ENCODE assay signal across 8 mouse cellular contexts in the genomic region with DNA sequence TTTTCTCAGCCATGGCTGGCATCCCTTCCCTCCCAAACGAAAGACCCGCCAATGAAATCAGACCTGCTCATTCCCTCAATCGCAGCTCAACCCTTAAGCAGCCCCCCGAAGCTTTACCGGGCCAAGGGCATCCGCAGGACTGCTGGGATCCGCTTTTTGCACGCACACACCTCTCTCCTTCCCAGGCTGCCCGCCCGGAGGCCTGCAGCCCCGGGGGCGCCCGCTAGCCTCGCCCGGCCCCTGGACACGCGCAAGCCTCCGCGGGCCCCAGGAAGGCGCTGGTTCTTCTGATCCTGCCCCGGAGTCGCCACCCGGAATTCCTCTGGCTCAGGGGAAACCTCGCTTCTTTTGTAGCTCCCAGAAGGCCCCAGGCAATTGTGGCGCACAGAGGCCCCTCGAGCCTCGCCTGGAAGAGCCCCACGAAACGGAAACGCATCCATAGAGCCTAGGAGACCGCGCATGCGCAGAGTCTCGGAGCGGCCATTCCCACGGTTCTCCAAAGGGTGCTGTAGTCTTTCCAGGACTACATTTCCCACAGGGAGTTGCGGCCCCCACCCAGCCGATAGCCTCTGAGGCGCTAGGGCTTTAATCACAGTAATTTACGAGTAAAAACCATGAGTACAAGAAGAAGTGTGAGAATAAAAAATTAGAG. TPM values are rescaled to one million over a fixed set of nuclear protein-coding genes. Genes with fewer than 3 reads are reported as not detected.
DNase-seq lines count a peak whose midpoint lies in the region; ATAC-seq and TF ChIP-seq lines count a peak whose summit lies in the region.

A gene (minus strand): TSS at position 416 of the 652 bp plus-strand sequence.

- H3K36me3 ChIP-seq in heart, embryonic 11.5 days (ENCODE audit: control insufficient read depth, insufficient read depth, low read length) = peaks cover 33% of the 10 kb centered on the region
- peaks cover 39% of the 10 kb centered on the region for H3K36me3 ChIP-seq in kidney, embryonic 15.5 days
- peaks cover 40% of the 10 kb centered on the region for H3K36me3 ChIP-seq in limb, embryonic 12.5 days
- peaks cover 12% of the 10 kb centered on the region; the same call in 1 of the 2 replicates for H3K36me3 ChIP-seq in midbrain, embryonic 16.5 days (ENCODE audit: control insufficient read depth, insufficient read depth, low read length)
- H3K36me3 ChIP-seq in stomach, embryonic 16.5 days (ENCODE audit: control insufficient read depth, insufficient read depth, low read length) = peaks cover 5% of the 10 kb centered on the region; the same call in 1 of the 2 replicates

- H3K4me1 ChIP-seq in embryonic fibroblast, embryonic 13.5 days (ENCODE audit: control insufficient read depth, insufficient read depth, low read length) = no peaks in the 10 kb centered on the region
- peaks cover 12% of the 10 kb centered on the region for H3K4me1 ChIP-seq in heart, embryonic 11.5 days (ENCODE audit: control insufficient read depth, insufficient read depth, low read length)
- peaks cover 10% of the 10 kb centered on the region for H3K4me1 ChIP-seq in kidney, embryonic 15.5 days
- peaks cover 7% of the 10 kb centered on the region for H3K4me1 ChIP-seq in limb, embryonic 12.5 days (replicated peaks)
- peaks cover 14% of the 10 kb centered on the region for H3K4me1 ChIP-seq in midbrain, embryonic 16.5 days (ENCODE audit: control insufficient read depth, insufficient read depth, low read length)
- 0 out of 2 replicates have a peak, but pooled peaks cover 5% of the 10 kb centered on the region for H3K4me1 ChIP-seq in stomach, embryonic 16.5 days (ENCODE audit: control insufficient read depth, insufficient read depth, low read length)

- no peak for TF ChIP-seq CTCF in embryonic fibroblast, embryonic 13.5 days (IDR thresholded peaks at IDR 0.05; ENCODE audit: borderline replicate concordance, insufficient read depth, low read length)

- DNase-seq in spleen, adult 18-20 months = peak; percentile 27 to 40
- no peak for DNase-seq in spleen, adult 12 weeks (ENCODE audit: low spot score)

- H3K4me3 ChIP-seq in embryonic fibroblast, embryonic 13.5 days (ENCODE audit: insufficient read depth, low read length) = peak within 1 kb of the TSS; percentile 92
- peak within 1 kb of the TSS; percentile 76 for H3K4me3 ChIP-seq in heart, embryonic 11.5 days (ENCODE audit: low read depth, low read length)
- peak within 1 kb of the TSS; percentile 62 for H3K4me3 ChIP-seq in kidney, embryonic 15.5 days (replicated peaks)
- peak within 1 kb of the TSS; percentile 82 for H3K4me3 ChIP-seq in limb, embryonic 12.5 days (replicated peaks)
- peak within 1 kb of the TSS; percentile 88 for H3K4me3 ChIP-seq in midbrain, embryonic 16.5 days (ENCODE audit: low read depth, low read length)
- H3K4me3 ChIP-seq in stomach, embryonic 16.5 days (replicated peaks; ENCODE audit: low read length) = peak within 1 kb of the TSS; percentile 88

- H3K9ac ChIP-seq in heart, embryonic 11.5 days (ENCODE audit: low read depth, low read length) = peak within 1 kb of the TSS; percentile 94
- peak within 1 kb of the TSS; percentile 78 for H3K9ac ChIP-seq in kidney, embryonic 15.5 days
- H3K9ac ChIP-seq in limb, embryonic 12.5 days (replicated peaks) = peak within 1 kb of the TSS; percentile 89
- H3K9ac ChIP-seq in midbrain, embryonic 16.5 days (ENCODE audit: low read depth, low read length) = peak within 1 kb of the TSS; percentile 99
- peak within 1 kb of the TSS; percentile 91 for H3K9ac ChIP-seq in stomach, embryonic 16.5 days (ENCODE audit: low read length)

- H3K4me2 ChIP-seq in heart, embryonic 11.5 days = peak within 1 kb of the TSS; percentile 78
- H3K4me2 ChIP-seq in kidney, embryonic 15.5 days = peak within 1 kb of the TSS; percentile 64
- H3K4me2 ChIP-seq in limb, embryonic 12.5 days = peak within 1 kb of the TSS; percentile 77
- H3K4me2 ChIP-seq in midbrain, embryonic 16.5 days (ENCODE audit: low read length) = peak within 1 kb of the TSS; percentile 77
- peak within 1 kb of the TSS; percentile 90 for H3K4me2 ChIP-seq in stomach, embryonic 16.5 days (ENCODE audit: low read depth, low read length)

- WGBS in heart, embryonic 11.5 days (ENCODE audit: insufficient replicate concordance) = under 1% methylated on average over 40 of the region's 40 CpGs
- under 1% methylated on average over 40 of the region's 40 CpGs for WGBS in kidney, embryonic 15.5 days
- under 1% methylated on average over 40 of the region's 40 CpGs for WGBS in limb, embryonic 12.5 days
- WGBS in midbrain, embryonic 16.5 days = under 1% methylated on average over 40 of the region's 40 CpGs
- WGBS in stomach, embryonic 16.5 days = under 1% methylated on average over 40 of the region's 40 CpGs

- peak; percentile 87 for ATAC-seq in heart, embryonic 11.5 days (replicated peaks; ENCODE audit: insufficient number of reproducible peaks, low FRiP score, low TSS enrichment)
- ATAC-seq in kidney, embryonic 15.5 days (replicated peaks; ENCODE audit: low FRiP score) = peak; percentile 96
- ATAC-seq in limb, embryonic 12.5 days (ENCODE audit: insufficient number of reproducible peaks, insufficient read depth, low FRiP score, low TSS enrichment, low read depth) = peak; percentile 89
- peak; percentile 92 for ATAC-seq in midbrain, embryonic 16.5 days
- peak; percentile 94 for ATAC-seq in stomach, embryonic 16.5 days (ENCODE audit: insufficient read depth, low FRiP score)

- H3K9me3 ChIP-seq in heart, embryonic 11.5 days (replicated peaks; ENCODE audit: control insufficient read depth, low read length) = no peaks in the 10 kb centered on the region
- H3K9me3 ChIP-seq in kidney, embryonic 15.5 days (replicated peaks) = no peaks in the 10 kb centered on the region
- no peaks in the 10 kb centered on the region for H3K9me3 ChIP-seq in limb, embryonic 12.5 days
- no peaks in the 10 kb centered on the region for H3K9me3 ChIP-seq in midbrain, embryonic 16.5 days (replicated peaks; ENCODE audit: control insufficient read depth, low read length, poor library complexity, severe bottlenecking)
- no peaks in the 10 kb centered on the region for H3K9me3 ChIP-seq in stomach, embryonic 16.5 days (replicated peaks; ENCODE audit: control insufficient read depth, low read length)

- H3K27ac ChIP-seq in embryonic fibroblast, embryonic 13.5 days (ENCODE audit: insufficient read depth, low read length) = peak within 1 kb of the TSS; percentile 37; the same call in 1 of the 2 replicates
- H3K27ac ChIP-seq in heart, embryonic 11.5 days (ENCODE audit: low read depth, low read length) = peak within 1 kb of the TSS; percentile 89
- peak within 1 kb of the TSS; percentile 85 for H3K27ac ChIP-seq in kidney, embryonic 15.5 days
- H3K27ac ChIP-seq in limb, embryonic 12.5 days = peak within 1 kb of the TSS; percentile 91
- peak within 1 kb of the TSS; percentile 94 for H3K27ac ChIP-seq in midbrain, embryonic 16.5 days (ENCODE audit: low read length)
- H3K27ac ChIP-seq in stomach, embryonic 16.5 days (ENCODE audit: low read length) = peak within 1 kb of the TSS; percentile 81

- H3K27me3 ChIP-seq in heart, embryonic 11.5 days (ENCODE audit: control insufficient read depth, insufficient read depth, low read length) = no peaks in the 10 kb centered on the region
- no peaks in the 10 kb centered on the region for H3K27me3 ChIP-seq in kidney, embryonic 15.5 days
- H3K27me3 ChIP-seq in limb, embryonic 12.5 days = no peaks in the 10 kb centered on the region
- no peaks in the 10 kb centered on the region for H3K27me3 ChIP-seq in midbrain, embryonic 16.5 days (ENCODE audit: control insufficient read depth, insufficient read depth, low read depth, low read length)
- no peaks in the 10 kb centered on the region for H3K27me3 ChIP-seq in stomach, embryonic 16.5 days (ENCODE audit: control insufficient read depth, insufficient read depth, low read length)

- peak; percentile 76 for TF ChIP-seq POLR2A in embryonic fibroblast, embryonic 13.5 days (IDR thresholded peaks at IDR 0.05; ENCODE audit: low read depth, low read length)

RNA-seq across cellular contexts. Expression of the gene that starts here (rescaled TPM):
- 10.7 and 12.2 TPM in 2 replicates for polyA plus RNA-seq in embryonic fibroblast, embryonic 13.5 days (2011; ENCODE audit: insufficient read length, low read depth, missing spikeins)
- polyA plus RNA-seq in heart, embryonic 11.5 days (2014; fragmentation: Nextera tagmentation; extraction: Ambion mirVana) = 9.2 and 10.7 TPM in 2 replicates
- 7.7 and 9.1 TPM in 2 replicates for polyA plus RNA-seq in kidney, embryonic 15.5 days (2015; fragmentation: Nextera tagmentation; extraction: Ambion mirVana)
- 17.4 and 18.4 TPM in 2 replicates for polyA plus RNA-seq in limb, embryonic 12.5 days (2016; fragmentation: Nextera tagmentation; extraction: Ambion mirVana)
- polyA plus RNA-seq in midbrain, embryonic 16.5 days (2015; fragmentation: Nextera tagmentation; extraction: Ambion mirVana) = 9.5 and 9.7 TPM in 2 replicates
- polyA plus RNA-seq in stomach, embryonic 16.5 days (2015; fragmentation: Nextera tagmentation; extraction: Ambion mirVana) = 4.8 and 5.1 TPM in 2 replicates

Comparison
In these comparisons a context has a peak if more than half of its experiments do, and no peak if none do; other contexts are left out.
1. H3K27ac ChIP-seq: peak in every context shown above with its lines; median percentile 94 in midbrain, embryonic 16.5 days; 91 in limb, embryonic 12.5 days; 89 in heart, embryonic 11.5 days; 85 in kidney, embryonic 15.5 days; 81 in stomach, embryonic 16.5 days; 37 in embryonic fibroblast, embryonic 13.5 days.